Mouse (Mus musculus) heart, postnatal 14 days (tissue): ENCODE measurements around the gene Lhx9. TPM values are rescaled to one million over a fixed set of nuclear protein-coding genes. Genes with fewer than 3 reads are reported as not detected.

Experiments used
- total RNA-seq, 2 experiments: library from RNA; stranded (reverse); gene quantifications; 2 replicates each; pipeline ENCODE4 v1.2.3; 2021

The Lhx9 gene
- total RNA-seq, 2 experiments from 2014 or later, result 0.24 TPM; not detected in 1

Other genes with a start within 250 kb of the Lhx9 start
- gene Nek7, start 228.4 kb downstream of the Lhx9 start, total RNA-seq, result 10 to 100 TPM; 61.7 to 67.1 TPM
- 10 to 100 TPM in 1 of 2 experiments, 1 to 10 TPM in 1; 9.4 to 11.1 TPM for gene 2310009B15Rik, start 8.3 kb upstream of the Lhx9 start, total RNA-seq
- gene Dennd1b, start 114.9 kb upstream of the Lhx9 start, total RNA-seq, result 10 to 100 TPM; 22.2 to 23.5 TPM